Mouse (Mus musculus) forelimb bud, embryonic 11.5 days (tissue): ENCODE results near the gene Mymk.

Experiments used
- DNase-seq: peaks from one replicate; pipeline ENCODE4 v3.0.0-alpha.2; 2012; ENCODE audit warnings: low read depth, low spot score

Gene Mymk

DNA sequence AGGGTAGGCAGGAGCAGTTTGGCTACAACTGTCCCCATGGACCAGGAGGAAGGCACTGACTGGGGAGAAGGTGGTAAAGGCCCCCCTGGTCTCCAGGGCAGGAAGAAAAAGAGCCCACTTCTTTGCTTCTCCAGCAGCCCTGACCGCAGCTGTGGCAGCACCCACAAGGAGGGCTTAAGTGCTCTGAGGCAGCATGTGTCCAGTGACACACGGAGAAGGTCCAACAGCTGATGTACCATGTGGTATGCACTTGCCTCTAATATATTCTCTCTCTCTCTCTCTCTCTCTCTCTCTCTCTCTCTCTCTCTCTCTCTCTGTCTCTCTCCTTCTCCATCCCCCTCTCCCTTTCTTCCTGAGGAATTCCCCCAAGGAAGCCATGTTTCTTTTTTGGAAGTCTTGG, at the start of gene Mymk:
Gene Mymk (minus strand): TSS at position 202 of the 400 bp plus-strand sequence.
- no peak for DNase-seq

DNA sequence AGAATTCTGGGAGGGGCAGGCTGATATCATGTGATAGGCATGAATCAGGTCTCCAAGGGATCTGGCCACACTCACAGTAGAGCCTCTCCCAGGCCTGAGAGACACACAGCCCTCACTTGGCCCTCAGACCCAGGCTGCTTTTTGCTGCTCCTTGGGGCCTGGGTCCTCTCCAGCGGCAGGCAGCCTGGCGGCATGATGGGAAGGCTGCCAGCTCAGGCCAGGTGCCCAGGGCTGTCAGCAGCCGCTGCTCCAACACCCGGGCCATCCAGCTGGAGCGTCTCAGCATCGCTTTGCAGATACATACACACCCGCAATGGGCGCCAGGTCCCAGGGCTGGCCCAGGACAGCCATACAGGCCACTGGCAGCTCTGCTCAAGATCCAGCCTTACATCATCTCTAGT, 48.3 kb upstream of the Mymk start:
- no peak for DNase-seq

DNA sequence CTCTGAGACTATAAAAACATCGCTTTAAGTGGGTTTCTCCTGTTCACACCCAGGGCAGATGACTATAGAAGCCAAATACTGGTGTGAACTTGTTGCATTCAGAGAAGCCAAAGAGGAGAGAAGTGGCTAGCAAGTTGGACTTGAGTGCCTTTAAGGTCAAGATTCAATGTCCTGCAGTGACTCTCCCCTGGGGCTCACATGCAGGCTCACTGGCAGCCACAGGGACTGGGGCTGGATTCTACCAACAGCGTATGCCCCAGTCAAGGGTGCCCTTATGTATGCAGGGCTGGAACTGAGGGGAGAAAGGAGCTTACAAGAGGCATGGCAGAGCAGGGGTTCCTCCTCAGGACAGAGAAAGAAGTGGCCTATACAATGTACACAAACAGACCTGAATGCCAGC, 47.8 kb upstream of the Mymk start:
- no peak for DNase-seq

DNA sequence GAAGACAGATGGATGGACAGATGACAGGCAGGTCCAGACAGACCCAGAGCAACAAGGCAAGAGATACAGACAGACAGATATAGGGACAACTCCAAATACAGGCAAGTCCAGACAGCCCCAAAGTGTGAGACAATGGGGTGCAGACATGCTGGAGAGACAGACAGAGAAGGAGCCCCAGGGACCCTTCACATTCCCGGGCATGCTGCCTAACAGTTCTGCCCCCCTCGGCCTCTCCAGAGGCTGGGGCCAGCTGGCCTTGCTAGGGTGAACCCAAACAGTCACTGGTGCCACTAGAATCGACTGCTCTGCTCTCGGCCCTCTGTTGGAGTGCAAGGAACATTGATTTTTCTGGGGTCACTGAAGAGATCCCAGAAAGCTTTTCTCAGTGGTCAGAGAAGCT, 46.5 kb upstream of the Mymk start:
- no peak for DNase-seq

DNA sequence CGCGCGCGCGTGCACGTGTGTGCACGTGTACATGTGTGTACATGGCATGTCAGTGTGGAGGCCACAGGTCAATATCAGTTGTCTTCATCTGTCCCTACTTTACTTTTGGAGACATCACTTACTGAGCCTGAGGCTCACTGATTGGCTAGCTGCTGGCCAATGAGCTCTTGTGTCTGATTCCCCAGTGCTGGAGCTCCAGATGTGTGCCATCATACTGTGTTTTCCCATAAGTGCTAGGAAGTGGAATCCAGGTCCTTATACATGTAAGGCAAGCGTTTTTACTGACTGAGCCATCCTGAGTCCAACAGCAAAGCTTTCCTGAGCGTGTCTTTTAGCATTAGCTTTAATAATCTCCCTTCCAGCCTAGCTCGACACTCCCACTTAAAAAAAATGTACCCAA, 42.2 kb upstream of the Mymk start:
- DNase-seq: no peak

DNA sequence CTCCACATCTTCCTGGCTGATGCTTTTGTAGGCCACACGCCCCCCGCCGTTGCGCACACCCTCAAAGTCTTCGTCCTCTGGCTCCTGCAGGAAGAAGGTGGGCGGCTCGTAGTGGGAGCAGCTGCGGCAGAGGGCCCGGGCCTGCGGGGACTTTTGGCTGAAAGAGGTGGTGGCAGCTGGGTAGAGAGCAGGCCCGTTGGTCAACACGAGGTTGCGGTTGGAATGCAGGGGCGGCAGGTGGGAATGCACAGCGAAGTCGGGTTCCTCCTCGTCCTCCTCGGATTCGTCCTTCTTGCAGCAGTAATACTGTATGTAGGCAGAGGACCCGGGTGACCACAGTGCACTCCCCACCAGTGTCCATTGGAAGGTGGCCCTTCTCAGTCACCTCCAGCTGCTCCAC, 40.6 kb upstream of the Mymk start:
- DNase-seq: no peak

DNA sequence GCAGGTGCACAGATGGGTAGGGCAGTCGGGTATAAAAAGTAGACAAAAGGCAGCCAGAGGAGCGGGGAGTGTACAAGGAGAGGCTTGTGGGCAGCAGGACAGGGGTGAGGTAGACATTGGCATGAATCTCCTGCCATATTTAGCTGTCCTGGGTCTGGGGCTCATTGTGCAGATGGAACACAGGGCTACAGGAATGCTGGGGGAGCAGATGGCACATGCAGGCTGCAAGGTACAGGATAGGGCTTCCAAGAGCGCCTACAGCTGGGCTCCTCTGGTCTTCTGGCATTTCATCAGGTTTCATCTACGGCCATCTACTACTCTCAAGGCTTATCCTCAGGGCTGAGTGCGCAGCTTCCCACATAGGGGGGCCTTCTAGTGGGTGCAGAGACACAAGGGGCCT, 37.1 kb upstream of the Mymk start:
- no peak for DNase-seq

DNA sequence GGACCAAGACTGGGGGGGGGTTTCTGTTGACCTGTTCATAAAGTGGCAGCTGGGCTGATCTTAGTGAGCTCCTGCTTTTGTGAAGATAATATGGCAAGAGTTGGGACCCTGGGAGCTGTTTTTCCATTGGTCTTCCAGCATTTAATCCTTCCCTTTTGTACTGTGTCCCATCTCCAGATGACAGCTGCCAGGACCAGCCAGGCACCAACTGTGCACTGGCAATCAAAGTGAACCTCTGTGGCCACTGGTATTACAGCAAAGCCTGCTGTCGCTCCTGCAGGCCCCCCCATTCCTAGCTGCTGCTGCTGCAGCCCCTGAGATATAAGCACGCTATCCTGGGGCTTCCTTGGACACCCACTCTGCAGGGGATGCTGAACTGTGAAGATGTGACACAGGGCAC, 36.2 kb upstream of the Mymk start:
- DNase-seq: no peak

DNA sequence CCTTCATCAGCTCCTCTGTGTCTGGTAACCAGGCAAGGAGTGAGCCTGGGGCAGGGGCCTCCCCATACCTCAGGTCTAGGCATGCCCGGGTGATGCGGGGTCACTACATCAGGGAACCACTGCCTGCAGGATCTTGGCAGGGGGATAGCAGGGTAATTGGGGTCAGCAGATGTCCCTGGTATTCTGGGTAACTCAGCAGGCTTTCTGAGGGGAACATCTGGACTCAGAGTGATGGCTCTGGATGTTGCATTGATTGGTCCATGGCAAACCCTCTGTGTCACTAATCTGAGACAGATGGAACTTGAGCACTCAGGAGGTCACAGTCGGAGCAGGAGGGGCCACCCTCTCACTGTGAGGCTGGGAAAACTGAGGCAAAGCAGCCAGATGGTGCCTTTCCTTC, 34.8 kb upstream of the Mymk start:
- DNase-seq: peak; percentile 53

DNA sequence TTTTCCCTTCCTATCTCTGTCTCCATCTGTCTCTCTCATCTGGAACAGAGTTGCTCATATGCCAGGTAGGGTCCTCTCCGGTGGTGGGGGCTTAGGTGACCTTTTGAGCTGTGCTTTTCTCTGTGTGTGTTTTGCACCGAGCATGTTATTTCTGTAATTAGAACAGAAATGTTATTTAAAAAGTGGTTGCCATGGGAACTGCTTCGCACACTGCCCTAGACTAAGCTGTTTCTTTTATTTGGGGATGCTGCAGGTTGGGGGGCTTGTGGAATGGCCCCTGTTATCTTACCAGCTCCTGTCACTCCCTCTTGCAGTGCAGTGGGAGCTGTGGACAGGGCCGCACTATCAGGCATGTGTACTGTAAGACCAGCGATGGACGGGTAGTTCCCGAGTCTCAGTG, 31.6 kb upstream of the Mymk start:
- no peak for DNase-seq

DNA sequence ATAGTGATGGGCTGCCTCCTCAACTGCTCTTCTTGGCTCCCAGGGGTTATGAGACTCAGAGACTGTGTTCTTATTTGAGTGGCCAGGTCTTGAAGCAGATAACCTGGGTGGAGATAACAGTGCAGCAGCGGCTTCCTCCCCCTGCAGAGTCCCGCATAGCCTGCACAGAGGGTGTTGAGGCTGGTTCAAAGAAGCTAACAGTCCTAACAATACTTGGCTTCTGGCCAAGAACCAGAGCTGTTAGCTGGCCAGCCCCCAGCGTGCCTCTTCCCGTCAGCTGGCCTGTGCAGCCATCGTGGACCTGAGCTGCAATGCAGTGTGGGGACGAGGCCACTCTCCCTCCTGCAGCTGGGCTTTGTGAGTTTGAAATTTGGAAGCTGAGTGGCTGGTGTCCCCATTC, 25.8 kb upstream of the Mymk start:
- DNase-seq: peak; percentile 68

DNA sequence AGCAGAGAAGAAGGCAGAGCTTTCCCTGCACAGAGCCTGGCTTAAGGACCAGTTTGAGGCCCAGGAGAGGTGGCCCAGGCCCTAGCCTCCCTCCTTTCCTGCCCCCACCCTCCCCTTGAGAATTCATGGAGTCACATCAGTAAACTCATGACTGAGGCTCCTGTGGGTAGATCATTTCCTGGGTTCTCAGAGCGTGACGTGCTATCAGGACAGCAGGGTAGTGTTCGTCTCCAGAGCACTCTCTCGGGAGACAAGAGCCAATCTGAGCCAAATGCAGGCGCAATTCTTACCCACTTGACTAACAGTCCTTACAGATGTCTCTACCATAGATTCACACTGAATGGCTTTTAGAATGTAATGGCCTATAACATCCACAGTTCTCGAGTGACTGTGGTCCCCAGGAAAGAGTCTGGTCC, 25.3 kb upstream of the Mymk start:
- DNase-seq: no peak

DNA sequence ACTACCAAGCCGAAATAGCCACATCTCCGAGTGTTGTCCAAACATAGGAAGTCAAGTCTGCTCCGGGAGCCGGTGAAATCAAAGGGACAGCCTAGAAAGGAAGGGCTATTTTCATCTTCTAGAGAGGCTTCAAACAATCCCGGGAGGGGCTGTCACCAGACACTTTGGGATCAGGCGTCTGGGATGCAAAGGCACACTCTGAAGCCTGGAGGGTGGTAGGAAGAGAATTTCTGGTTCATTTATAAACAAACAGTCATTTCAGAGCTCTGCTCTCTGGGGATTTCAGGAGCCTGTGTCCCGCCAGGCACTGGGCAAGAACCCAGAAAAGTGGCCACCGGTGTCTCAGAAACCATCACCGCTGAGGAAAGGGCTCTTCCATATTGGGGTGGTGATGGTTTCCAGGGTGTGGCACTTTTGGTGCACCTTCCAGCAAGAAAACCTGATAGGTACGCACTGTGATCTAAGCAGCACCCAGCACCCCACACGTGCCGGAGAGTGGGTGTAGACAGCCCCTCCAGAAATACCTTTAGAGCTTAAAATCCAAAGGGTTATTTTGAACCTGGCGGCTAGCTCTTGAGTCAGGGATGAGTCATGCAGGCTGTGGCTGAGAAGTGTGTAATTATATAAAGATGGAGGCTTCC, 24.5 kb upstream of the Mymk start:
- DNase-seq: no peak

DNA sequence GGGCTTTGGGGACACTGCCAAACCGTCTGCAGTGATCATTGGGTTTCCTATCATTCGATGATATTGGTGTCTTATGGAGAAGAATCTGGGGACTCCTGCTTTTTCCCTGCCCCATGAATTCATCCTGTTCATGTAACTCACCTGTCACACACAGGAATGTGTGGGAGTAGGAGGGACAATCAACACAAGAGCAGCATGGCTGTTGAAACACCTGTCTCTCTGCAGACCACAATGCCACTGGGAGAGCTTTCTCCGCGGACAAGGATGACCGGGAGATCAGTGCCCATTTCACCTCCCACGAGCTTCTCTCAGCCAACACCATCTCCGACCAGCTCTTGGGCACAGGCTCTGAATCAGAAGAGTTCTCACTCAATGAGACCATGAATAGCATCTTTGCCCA, 23.2 kb upstream of the Mymk start:
- DNase-seq: no peak

DNA sequence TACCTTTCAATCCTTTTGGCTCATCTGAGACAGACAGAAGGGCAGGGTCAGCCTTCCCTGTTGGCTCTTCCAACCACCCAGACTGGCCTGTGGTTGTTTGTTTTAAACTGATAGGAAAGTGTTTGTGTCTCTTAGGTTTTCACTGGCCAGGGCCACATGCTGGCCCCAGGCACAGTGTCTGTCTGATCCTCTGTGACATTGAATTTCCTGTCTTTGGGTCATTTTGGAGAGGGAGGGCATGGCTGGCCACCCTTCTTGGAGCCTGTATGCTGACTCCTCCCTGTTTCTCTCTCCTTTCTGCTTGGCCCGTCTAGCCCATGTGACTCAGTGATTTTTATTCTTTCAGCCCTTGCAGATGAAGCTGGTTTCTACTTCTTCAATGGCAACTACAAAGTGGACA, 17.3 kb upstream of the Mymk start:
- no peak for DNase-seq

DNA sequence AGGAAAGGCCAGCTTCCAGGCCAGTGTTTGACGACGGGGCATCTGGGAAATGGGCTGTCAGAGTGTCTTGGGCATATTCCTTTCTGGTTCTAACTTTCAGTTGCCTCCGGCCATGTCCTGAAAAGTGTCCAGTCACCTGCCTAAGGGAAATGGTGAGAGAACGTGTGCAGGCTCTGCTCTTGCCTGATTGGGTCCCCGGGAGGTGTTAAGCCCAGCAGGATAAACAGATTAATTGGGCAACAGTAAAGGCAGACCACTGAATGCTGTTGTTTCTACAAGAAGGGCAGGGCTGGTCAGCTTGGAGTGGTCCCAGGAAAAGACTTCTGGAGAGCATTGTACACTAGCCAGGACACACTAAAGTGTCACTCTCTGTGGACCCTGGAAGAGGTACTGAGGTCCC, 16.7 kb upstream of the Mymk start:
- no peak for DNase-seq

DNA sequence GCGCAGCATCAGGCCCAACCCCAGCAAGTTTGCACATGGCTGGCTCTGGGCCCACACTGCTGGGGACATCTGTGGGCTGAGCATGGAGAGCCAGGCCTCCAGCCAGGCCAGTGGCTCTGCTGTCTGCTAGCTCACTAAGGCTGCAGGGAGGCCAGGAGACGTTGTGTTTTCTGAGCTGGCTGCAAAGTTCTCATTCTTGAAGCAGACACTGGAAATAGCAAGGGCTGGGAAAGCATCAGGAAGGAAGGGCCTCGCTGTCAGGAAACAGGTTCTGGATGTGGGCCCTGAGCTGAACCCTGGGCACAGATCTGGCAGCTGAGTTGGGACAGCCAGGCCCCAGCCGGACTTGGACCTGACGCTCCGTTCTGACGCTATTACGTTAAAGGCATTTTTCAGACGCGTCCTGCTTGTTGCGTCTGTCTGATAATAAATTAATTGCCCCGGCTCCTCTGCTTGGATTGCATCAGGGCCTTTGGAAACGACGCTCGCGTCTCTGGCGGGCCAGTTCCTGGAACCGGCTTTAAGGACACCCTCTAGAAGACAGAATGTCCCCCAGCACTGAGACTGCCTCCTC, 16.2 kb upstream of the Mymk start:
- no peak for DNase-seq

DNA sequence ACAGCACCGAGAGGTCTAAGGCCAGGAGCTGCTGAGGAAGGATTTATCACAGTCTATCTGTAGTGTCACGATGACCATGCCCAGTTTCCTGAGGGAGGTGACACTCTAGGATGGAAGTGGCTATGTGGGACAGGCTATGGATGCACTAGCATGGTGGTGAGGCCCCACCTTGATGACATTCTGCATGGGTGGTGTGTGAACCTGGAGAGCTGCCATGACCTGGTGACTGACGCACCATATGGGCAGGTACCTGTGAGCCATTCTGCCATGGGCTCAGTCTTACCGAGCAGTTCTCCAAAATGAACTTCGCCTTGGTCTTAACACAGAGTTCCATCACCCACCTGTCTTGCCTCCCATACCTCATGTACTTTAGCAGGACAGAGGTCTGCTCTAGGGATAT, 15.6 kb upstream of the Mymk start:
- DNase-seq: no peak

DNA sequence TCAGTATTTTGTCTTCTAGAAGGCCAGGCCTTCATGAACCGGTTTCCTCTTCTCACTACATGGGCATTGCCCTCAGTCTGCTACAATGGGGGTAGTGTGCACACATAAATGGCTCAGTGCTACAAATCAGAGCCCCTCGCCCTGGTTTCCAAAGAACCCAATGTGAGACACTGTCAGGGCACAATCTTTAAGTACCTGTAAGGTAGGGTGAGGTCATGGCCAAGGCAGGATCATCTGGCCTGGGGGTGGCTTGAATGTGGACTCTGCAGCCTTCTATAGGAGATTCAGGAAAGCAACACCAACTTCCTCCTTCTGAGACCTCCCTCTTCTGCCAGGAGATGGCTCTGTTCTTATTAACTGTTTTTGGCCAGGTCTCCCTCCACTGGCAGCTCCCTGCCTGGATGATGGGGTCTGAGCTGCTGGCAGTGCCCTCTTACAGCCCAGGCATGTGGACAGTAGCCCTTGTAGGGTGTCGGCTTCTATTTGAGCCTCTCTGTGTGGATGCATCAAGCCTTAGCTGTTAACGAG, 14.6 kb upstream of the Mymk start:
- DNase-seq: no peak

DNA sequence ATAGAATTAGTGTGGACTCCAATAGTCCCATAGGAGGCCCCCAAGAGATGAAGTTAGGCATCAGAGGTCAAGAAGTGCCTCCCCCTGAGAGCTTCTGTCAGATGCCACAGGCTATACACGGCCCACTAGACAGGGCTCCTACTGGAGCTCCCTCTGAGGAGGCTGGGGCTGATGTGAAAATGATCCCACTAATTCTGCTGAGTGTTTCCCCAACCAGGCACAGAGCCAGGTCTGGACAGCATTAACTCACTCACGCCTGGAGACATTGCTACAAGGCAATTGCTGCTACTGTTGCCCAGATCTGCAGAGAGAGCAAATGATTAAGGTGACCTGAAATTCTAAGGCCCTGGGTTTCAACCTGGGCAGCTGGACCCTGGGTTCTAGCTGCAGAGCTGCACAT, 13.8 kb upstream of the Mymk start:
- DNase-seq: no peak

DNA sequence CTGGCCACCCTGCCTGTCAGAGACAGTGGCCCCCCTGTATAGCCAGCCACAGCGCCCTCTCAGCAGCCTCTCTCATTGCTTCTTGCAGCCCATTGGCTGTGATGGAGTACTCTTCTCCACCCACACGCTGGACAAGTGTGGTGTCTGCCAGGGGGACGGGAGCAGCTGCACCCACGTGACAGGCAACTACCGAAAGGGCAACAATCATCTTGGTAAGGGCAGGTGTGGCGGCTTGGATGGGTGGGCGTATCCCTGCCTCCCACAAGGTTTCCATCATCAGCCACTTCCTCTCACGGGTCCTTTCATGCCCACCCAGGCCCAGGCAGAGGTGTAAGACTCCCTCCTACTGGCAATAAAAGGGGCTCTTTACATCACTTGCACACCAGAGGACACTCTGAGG, 13.0 kb upstream of the Mymk start:
- no peak for DNase-seq

DNA sequence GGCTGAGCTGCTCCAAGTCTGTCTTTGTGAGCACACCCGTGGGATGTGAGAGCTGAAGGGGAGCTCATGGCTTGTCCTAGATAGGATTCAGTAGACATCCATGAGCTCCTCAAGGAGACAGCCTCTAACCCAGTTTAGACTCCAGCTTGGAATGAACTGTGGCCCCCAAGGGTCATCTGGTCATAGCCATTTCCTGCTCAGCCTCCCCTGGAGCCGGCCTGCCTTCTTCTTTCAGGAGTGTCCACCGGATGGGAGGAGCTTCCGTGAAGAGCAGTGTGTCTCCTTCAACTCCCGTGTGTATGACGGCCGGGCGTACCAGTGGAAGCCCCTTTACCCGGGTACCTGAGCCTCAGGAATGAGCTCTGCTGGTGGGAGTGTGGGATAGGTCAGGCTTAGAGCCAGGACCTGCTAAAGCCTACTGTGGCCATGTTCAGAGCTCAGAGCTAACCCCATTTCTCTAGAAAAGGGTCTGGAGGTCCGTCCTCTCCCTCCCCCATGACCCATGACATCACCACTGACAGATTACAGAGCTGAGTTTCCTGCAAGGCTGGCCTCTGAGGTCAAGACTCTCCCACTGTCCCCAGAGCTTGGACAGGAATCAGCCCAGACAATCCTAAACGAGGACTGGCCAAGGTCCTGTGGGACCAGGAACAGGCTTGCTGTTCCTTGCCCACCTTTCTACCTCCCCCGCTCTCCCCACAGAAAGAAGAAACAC, 11.9 kb upstream of the Mymk start:
- no peak for DNase-seq

DNA sequence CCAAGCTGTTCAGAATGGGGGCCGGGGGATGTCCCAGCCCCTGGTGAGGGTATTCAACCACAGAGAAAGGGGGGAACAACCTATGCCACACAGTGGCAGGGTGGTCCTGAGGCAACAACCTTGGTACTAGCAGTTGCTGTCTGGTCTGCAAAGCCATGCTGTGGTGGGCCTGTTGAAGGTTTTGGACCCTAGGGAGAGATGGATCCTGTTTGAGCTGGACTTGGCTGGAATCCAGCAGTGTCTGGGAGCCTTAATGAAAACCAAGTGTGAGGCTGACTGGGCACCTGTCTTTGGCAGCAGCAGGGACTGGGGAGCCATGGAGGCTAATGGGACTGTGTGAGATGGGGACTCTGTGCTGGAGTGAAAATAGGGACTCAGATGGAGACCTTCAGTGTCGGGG, 7.7 kb upstream of the Mymk start:
- DNase-seq: peak; percentile 88
